Mouse (Mus musculus): ENCODE data around the gene 1700018B08Rik. TPM values are rescaled to one million over a fixed set of nuclear protein-coding genes. Genes with fewer than 3 reads are reported as not detected.

Gene 1700018B08Rik
- polyA plus RNA-seq (2015; fragmentation: Nextera tagmentation; extraction: Ambion mirVana) = not detected in 2 replicates

DNA sequence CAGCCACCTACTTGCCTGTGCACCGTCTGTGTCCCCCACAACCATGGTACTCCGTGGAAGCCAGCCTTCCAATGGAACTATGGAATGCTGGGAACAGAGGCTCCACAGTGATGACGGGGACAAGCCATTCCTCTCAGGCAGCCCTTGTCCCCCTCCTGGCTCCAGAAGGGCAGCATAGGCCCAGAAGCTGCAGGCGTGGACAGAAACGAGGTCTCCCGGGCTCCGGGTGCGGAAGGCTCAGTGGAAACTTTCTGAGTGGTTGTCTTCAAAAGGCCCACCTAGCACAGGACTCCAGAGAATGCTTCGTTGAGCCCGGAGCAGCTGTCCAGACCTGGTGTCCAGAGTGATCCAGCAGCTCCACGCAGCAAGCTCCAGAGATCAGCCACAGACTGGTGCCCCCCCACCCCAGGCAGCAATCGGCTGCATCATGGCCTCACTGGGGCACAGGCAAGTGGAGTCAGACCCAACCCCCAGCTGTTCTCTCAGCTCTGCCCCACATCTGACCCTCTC is at the start of gene 1700018B08Rik:
Gene 1700018B08Rik (minus strand): TSS at position 45 of the 510 bp plus-strand sequence.
- Histone ChIP-seq H3K27ac (ENCODE audit: low read length) (no peak within 1 kb of the TSS), H3K9me3 (ENCODE audit: control insufficient read depth, low read length) (no peaks in the 10 kb centered on the region), H3K4me2 (ENCODE audit: low read length) (no peak within 1 kb of the TSS), H3K9ac (replicated peaks; ENCODE audit: low read depth, low read length) (no peak within 1 kb of the TSS), H3K27me3 (replicated peaks; ENCODE audit: control insufficient read depth, insufficient read depth, low read length) (no peaks in the 10 kb centered on the region), H3K4me3 (replicated peaks; ENCODE audit: low read length) (no peak within 1 kb of the TSS), H3K36me3 (ENCODE audit: control insufficient read depth, insufficient read depth) (no peaks in the 10 kb centered on the region), H3K4me1 (replicated peaks; ENCODE audit: control insufficient read depth, insufficient read depth, low read length) (no peaks in the 10 kb centered on the region; the same call in 1 of the 2 replicates)
- ATAC-seq = no peak
- 85% methylated on average over 12 of the region's 12 CpGs for WGBS

DNA sequence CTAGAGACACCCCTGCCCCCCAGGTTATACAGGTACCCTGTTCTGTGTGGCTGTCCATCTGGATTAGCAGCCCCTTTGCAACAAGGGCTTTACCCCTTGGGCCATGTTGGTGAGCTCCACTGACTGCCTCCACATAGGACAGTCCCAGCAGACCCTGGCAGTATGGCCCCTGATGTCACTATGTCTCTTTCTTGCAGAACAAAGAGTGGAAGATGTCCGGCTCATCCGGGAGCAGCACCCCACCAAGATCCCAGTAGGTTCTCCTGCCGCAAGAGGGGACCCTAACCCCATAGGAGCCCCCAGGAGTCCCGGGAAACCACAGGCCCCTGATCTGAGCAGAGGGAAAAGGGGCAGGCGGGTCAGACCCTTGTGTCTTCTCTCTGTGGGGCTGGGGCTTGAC is 49.2 kb upstream of the 1700018B08Rik start:
- WGBS = 90% methylated on average over 5 of the region's 5 CpGs
- ATAC-seq = no peak
- no peak overlapping the region for H3K9ac ChIP-seq (replicated peaks; ENCODE audit: low read depth, low read length)

DNA sequence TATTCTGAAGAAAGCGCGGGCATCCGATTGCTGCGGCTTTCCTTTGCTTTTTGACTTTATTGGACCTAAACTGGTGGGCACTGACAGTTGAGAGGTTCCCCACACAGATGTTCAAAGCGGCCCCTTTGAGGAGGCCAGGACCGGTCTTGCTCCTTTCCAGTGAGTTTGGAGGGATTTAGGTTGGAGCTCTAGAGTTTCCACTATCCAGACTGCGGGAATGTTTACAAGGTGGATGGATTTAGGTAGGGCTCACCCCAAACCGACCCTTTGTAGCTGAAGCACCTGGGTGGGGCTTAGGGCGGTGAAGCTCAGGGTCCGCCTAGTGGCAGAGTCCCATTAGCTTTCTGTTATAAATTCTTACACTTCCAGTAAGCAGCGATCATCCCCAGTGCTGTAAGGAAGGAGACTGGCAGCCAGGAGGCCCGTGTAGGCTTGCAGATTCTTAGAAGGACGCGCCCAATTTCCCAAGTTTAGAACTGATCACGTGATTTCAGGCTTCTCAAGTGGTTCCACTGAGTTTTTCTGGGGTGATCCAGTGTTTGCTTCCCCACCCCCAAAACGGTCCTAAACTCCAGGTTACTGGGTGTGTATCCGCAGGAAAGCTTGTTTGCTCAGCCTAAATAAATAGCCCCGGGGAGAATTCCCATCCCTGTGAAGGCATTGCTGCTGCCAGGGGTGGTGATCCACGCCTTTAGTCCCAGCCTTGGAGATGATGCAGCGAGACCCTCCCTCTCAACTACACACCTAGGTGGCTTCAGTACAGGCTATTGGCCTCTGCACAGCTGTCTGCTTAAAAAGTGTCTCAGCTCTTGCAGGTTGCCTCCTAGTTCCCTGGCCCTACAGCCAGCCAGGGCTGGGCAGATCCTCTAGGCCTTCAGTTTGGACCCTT is 47.3 kb upstream of the 1700018B08Rik start:
- Histone ChIP-seq H3K4me2 (ENCODE audit: low read length) (peak overlapping the region; percentile 95), H3K27ac (ENCODE audit: low read length) (peak overlapping the region; percentile 32; the same call in 1 of the 2 replicates), H3K4me3 (replicated peaks; ENCODE audit: low read length) (peak overlapping the region; percentile 95), H3K9ac (replicated peaks; ENCODE audit: low read depth, low read length) (peak overlapping the region; percentile 85), H3K9me3 (ENCODE audit: control insufficient read depth, low read length) (no peaks in the 10 kb centered on the region), H3K36me3 (ENCODE audit: control insufficient read depth, insufficient read depth) (peaks cover 13% of the 10 kb centered on the region), H3K27me3 (replicated peaks; ENCODE audit: control insufficient read depth, insufficient read depth, low read length) (no peaks in the 10 kb centered on the region), H3K4me1 (replicated peaks; ENCODE audit: control insufficient read depth, insufficient read depth, low read length) (peaks cover 26% of the 10 kb centered on the region)
- ATAC-seq = no peak
- WGBS = 18% methylated on average over 20 of the region's 20 CpGs

More for the DNA sequence above, 49.2 kb upstream of the 1700018B08Rik start:
- no peaks in the 10 kb centered on the region for H3K27me3 ChIP-seq (replicated peaks; ENCODE audit: control insufficient read depth, insufficient read depth, low read length)
- no peak overlapping the region for H3K4me3 ChIP-seq (replicated peaks; ENCODE audit: low read length)
- no peak overlapping the region for H3K4me2 ChIP-seq (ENCODE audit: low read length)
- H3K36me3 ChIP-seq (ENCODE audit: control insufficient read depth, insufficient read depth) = peaks cover 16% of the 10 kb centered on the region
- no peak overlapping the region for H3K27ac ChIP-seq (ENCODE audit: low read length)
- no peaks in the 10 kb centered on the region for H3K9me3 ChIP-seq (ENCODE audit: control insufficient read depth, low read length)
- peaks cover 26% of the 10 kb centered on the region for H3K4me1 ChIP-seq (replicated peaks; ENCODE audit: control insufficient read depth, insufficient read depth, low read length)

DNA sequence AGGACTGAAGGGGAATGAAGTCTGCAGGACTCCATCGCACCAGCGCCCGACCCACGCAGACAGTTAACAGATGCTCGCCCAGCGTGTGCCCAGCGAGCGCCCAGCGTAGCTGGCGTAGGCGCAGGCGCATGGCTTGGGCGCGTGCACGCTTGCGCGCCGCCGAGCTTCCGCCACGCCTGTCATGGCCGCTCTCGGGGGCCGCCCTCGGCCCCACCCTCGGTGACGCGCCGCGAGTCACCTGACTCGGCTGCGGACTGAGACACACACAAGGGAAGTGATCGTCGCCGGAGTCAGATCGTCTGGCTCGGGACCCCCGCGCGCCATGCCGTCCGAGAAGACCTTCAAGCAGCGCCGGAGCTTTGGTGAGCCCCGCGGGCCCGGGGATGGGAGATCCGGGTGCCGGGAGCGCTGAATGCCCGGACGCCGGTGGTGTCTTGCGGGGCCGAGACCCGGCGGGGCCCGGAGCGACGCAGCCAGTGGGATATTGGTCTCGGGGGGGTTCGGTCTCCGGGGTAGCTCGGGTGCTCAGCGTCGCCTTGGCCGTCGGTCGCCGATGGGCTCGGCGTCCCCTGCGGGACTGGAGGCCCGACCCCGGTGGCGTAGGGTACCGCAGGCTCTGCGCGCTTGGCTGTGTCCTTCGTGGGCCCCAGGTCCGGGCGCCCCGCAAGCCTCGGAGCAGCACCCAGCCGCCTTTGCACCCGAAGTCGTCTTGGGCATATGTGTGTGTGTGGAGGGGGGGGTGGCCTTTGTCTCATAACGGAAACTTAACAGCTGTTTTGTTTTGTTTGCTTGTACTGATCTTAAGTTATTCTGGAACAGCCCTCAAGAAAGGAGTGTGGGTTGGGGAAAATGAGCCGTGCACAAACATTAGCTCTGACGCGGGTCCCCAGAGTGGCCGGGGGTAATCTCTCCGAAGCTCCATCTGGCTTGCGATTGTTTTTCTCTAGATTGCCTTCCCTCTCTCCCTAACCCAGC is 46.4 kb upstream of the 1700018B08Rik start, which contains the start of gene Map1lc3b:
Gene Map1lc3b (plus strand): TSS at position 159 of the 975 bp plus-strand sequence.
- Histone ChIP-seq H3K27me3 (replicated peaks; ENCODE audit: control insufficient read depth, insufficient read depth, low read length) (no peaks in the 10 kb centered on the region), H3K4me3 (replicated peaks; ENCODE audit: low read length) (peak within 1 kb of the TSS; percentile 95), H3K9ac (replicated peaks; ENCODE audit: low read depth, low read length) (peak within 1 kb of the TSS; percentile 85), H3K9me3 (ENCODE audit: control insufficient read depth, low read length) (no peaks in the 10 kb centered on the region), H3K27ac (ENCODE audit: low read length) (peak within 1 kb of the TSS; percentile 84), H3K4me2 (ENCODE audit: low read length) (peak within 1 kb of the TSS; percentile 95), H3K36me3 (ENCODE audit: control insufficient read depth, insufficient read depth) (peaks cover 9% of the 10 kb centered on the region), H3K4me1 (replicated peaks; ENCODE audit: control insufficient read depth, insufficient read depth, low read length) (peaks cover 29% of the 10 kb centered on the region)
- 0% methylated on average over 84 of the region's 94 CpGs for WGBS
- peak; percentile 83 for ATAC-seq

DNA sequence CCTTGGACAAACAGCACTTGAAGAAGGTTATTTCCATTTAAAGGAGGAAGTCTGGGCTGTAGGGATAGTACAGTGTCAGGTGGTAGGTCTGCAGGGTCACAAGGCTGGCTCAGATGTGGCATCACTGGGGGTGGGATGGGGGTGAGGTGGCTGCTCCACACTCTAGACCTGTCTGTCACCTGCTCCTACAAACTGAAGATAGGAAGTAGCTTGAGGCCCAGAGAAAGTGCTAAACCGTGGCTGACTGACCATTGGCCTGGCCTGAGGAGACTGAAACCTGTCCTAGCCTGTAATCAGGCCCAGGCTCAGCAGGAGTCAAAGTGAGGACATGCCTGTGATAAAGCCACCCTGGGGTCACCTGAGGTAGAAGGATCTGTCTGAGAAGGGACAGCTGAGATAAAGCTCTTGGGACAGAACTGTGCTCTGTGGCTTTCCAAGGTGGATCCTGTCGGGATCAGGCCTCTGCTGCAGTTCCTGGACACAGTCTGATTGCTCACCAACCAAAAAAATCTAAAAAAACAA is 45.1 kb upstream of the 1700018B08Rik start:
- H3K9me3 ChIP-seq (ENCODE audit: control insufficient read depth, low read length) = no peaks in the 10 kb centered on the region
- no peak overlapping the region for H3K27ac ChIP-seq (ENCODE audit: low read length)
- no peaks in the 10 kb centered on the region for H3K27me3 ChIP-seq (replicated peaks; ENCODE audit: control insufficient read depth, insufficient read depth, low read length)
- 53% methylated on average over 2 of the region's 2 CpGs for WGBS
- no peak for ATAC-seq
- no peak overlapping the region for H3K4me3 ChIP-seq (replicated peaks; ENCODE audit: low read length)
- H3K4me1 ChIP-seq (replicated peaks; ENCODE audit: control insufficient read depth, insufficient read depth, low read length) = peaks cover 33% of the 10 kb centered on the region
- no peak overlapping the region; the same call in 1 of the 2 replicates for H3K4me2 ChIP-seq (ENCODE audit: low read length)
- no peak overlapping the region for H3K9ac ChIP-seq (replicated peaks; ENCODE audit: low read depth, low read length)
- H3K36me3 ChIP-seq (ENCODE audit: control insufficient read depth, insufficient read depth) = peaks cover 2% of the 10 kb centered on the region; the same call in 1 of the 2 replicates

DNA sequence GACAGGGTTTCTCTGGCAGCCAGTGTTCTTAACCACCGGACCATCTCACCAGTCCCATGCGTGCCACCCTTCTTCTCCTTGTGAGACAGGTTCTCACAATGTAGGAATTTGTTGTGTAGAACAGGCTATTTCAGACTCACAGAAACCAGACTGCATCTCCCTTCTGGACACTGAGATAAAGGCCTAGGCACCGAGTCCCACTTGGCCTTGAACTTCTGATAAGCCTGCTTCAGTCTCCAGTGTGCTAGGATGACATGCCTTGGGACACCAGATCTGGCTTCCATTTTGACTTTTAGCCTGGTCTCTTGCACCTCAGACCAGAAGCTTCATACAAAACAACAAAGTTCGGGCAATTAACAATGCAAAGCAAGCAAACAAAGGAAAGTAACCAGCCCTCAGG is 44.6 kb upstream of the 1700018B08Rik start:
- Histone ChIP-seq H3K9ac (replicated peaks; ENCODE audit: low read depth, low read length) (no peak overlapping the region), H3K36me3 (ENCODE audit: control insufficient read depth, insufficient read depth) (no peaks in the 10 kb centered on the region), H3K27me3 (replicated peaks; ENCODE audit: control insufficient read depth, insufficient read depth, low read length) (no peaks in the 10 kb centered on the region), H3K9me3 (ENCODE audit: control insufficient read depth, low read length) (no peaks in the 10 kb centered on the region), H3K4me1 (replicated peaks; ENCODE audit: control insufficient read depth, insufficient read depth, low read length) (peaks cover 33% of the 10 kb centered on the region), H3K4me2 (ENCODE audit: low read length) (no peak overlapping the region), H3K4me3 (replicated peaks; ENCODE audit: low read length) (no peak overlapping the region), H3K27ac (ENCODE audit: low read length) (no peak overlapping the region)
- 88% methylated on average over 4 of the region's 4 CpGs for WGBS
- no peak for ATAC-seq

DNA sequence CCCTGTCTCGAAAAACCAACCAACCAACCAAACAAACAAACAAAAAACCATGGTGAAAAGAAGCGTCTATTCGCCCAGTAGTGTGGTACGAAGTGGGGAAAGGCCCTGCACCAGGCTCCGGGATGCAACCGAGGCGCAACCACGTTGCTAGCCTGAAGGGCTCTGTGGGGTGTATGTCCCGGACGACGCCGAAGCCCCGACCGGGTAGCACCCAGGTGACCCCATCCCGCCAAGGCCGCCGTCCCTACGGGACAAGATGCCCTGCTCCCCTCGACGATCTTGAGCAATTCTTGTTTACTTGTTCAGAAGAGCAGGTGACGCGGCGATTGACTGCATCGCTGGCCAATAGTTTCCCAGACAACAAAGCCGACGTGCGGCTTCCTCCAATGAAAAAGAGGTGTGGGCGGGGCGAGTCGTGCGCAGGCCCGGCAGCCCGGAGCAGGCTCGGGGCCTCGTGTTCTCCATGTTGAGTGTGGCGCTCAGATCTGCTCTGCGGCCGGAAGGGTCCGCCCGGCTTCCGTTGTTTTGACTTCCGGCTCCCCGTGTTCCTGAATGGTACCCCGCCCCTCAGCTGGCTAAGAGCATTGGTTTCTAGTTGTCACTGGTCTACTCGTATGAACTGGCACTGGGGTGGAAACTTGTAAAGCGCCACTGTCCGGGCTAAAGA is 41.2 kb upstream of the 1700018B08Rik start:
- Histone ChIP-seq H3K9me3 (ENCODE audit: control insufficient read depth, low read length) (no peaks in the 10 kb centered on the region), H3K27ac (ENCODE audit: low read length) (peak overlapping the region; percentile 50), H3K9ac (replicated peaks; ENCODE audit: low read depth, low read length) (peak overlapping the region; percentile 65), H3K4me3 (replicated peaks; ENCODE audit: low read length) (peak overlapping the region; percentile 57), H3K4me1 (replicated peaks; ENCODE audit: control insufficient read depth, insufficient read depth, low read length) (peaks cover 13% of the 10 kb centered on the region), H3K4me2 (ENCODE audit: low read length) (peak overlapping the region; percentile 65), H3K36me3 (ENCODE audit: control insufficient read depth, insufficient read depth) (no peaks in the 10 kb centered on the region), H3K27me3 (replicated peaks; ENCODE audit: control insufficient read depth, insufficient read depth, low read length) (no peaks in the 10 kb centered on the region)
- 1% methylated on average over 47 of the region's 47 CpGs for WGBS
- ATAC-seq = peak; percentile 97

DNA sequence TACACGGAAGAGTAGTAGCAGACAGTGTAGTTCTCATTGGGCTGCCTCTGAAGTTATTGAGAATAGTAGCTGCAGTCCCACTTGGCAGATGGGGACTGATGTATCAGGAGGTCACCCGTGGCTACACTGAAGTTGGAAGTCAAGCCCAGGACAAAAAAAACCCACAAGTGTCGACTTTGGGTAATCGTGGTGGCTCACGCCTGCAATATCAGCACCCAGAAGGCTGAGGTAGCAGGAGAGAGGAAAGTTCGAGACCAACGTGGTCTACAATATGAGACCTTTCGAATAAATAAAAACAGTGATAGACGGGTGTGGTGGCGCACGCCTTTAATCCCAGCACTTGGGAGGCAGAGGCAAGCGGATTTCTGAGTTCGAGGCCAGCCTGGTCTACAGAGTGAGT is 40.6 kb upstream of the 1700018B08Rik start:
- peaks cover 10% of the 10 kb centered on the region for H3K4me1 ChIP-seq (replicated peaks; ENCODE audit: control insufficient read depth, insufficient read depth, low read length)
- peak overlapping the region; percentile 62 for H3K4me2 ChIP-seq (ENCODE audit: low read length)
- H3K9me3 ChIP-seq (ENCODE audit: control insufficient read depth, low read length) = no peaks in the 10 kb centered on the region
- H3K27me3 ChIP-seq (replicated peaks; ENCODE audit: control insufficient read depth, insufficient read depth, low read length) = no peaks in the 10 kb centered on the region
- 45% methylated on average over 13 of the region's 13 CpGs for WGBS
- H3K9ac ChIP-seq (replicated peaks; ENCODE audit: low read depth, low read length) = peak overlapping the region; percentile 65
- no peak for ATAC-seq
- H3K36me3 ChIP-seq (ENCODE audit: control insufficient read depth, insufficient read depth) = no peaks in the 10 kb centered on the region
- no peak overlapping the region for H3K27ac ChIP-seq (ENCODE audit: low read length)
- peak overlapping the region; percentile 57 for H3K4me3 ChIP-seq (replicated peaks; ENCODE audit: low read length)
